Mouse (Mus musculus) natural killer cell, adult 2 months (primary cell): ENCODE measurements around the gene Wasf1.

Experiments used
- DNase-seq, 2 experiments: peaks; one replicate each; pipeline ENCODE4 v3.0.0; 2022; ENCODE audit warnings: low spot score in 2 of 2

Wasf1 gene

DNA sequence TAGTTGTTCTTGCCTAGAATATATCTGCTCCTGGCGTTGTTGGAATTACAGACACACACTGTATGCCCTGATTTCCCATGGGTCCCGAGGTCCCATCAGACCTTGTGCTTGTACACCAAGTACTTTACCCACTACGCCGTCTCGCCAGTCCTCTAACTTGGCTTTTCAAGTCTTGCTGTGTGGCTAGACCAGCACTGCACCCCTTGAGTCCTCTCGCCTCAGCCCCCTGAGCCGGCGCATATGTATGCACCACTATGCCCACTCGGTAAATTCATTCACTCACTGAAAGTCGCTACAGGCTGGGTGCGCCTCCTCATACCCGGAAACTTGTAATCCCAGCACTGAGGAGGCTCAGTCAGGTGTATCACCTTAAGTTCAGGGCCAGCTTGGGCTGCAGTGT, 12.5 kb downstream of the Wasf1 start:
- no peak for DNase-seq

DNA sequence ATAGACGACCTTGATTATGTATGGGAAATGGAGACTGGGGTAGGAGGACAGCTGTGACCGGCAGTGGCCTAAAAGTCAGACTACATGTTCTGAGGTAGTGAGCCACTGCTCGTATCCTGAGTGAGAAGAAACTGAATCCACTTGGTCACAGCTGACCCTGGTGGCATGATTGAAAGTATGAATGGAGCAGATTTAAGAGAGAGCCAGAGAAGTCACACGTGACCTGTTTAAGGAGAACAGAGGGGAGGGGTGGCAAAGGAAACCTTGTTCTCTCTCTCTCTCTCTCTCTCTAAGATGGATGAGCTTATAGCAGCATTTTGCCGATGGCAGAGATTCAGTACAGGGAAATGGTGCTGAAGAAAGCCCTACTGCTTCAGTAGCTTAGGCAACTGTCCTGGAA, 13.4 kb downstream of the Wasf1 start:
- DNase-seq = no peak

DNA sequence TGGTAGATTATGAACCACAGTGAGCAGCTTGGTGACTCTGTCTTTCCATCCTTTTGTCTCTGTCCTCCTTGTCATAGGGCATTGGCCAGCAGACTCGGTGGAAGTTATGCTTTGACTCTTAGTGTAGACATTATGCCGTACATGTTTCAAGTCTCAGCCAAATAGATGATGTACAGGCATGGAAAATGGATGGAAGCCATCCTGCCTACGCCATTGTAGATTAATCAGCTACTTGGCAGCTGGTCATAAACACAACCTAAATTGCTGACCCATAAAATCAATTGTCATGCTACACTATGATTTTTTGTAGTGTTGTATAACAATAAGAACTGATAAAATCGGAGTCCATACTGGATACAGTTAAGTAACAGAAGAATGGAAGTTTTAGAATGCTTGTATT, 18.5 kb downstream of the Wasf1 start:
- no peak for DNase-seq

DNA sequence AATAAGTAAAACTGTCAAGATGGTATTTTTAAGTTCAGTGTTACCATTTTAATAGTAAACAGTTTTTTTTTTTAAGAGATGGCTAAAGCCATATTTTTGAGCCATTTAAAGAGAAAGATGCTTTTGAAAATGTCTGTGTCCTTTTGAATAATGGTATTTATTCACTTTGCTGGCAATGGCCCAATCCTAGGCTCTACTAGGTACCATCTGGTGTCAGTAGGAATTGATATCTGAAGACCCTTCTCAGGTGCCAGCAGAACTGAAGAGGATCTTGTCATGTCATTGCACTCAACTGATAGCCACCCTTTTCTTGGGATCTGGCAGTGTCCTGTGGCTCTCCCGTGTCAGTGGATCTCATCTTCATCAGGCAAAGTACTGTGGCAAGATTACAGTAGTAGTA, 22.9 kb downstream of the Wasf1 start:
- DNase-seq = no peak

DNA sequence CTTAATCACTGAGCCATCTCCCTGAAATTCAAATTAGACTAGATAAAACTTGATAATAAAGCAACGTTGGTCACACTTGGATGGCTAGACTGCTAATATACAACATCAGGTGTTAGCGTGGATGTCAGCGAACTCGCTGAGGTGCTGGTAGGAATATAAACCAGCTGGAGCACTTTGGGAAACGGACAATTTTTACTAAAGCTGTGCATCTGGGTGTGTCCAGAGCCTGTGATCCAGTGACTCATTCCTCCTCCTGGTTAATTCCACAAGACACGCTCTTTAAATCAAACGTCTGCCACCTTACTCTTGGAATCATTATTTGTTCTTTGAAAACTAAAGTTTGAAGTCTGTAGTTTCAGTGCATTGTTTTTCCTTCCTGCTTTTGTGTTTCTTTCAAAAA, 23.5 kb downstream of the Wasf1 start:
- no peak for DNase-seq

DNA sequence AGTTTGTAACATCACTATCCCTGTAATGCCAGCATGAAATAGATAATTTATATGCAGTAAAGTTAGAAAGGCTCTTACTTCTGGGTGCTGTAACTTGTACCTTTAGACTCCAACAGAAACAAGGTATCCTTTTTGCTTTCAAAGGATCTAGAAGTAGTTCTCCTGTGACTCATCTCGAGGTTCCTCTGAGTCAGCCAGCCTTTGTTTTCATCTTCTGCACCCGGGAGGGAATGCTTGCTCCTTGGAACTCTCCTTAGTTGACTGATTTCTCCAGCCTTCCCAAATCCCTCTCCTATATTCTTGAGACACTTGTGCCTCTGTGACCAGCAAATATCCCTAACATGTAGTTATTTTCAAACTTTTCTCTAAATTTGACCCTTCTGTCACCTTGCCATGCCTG, 25.3 kb downstream of the Wasf1 start:
- no peak for DNase-seq

DNA sequence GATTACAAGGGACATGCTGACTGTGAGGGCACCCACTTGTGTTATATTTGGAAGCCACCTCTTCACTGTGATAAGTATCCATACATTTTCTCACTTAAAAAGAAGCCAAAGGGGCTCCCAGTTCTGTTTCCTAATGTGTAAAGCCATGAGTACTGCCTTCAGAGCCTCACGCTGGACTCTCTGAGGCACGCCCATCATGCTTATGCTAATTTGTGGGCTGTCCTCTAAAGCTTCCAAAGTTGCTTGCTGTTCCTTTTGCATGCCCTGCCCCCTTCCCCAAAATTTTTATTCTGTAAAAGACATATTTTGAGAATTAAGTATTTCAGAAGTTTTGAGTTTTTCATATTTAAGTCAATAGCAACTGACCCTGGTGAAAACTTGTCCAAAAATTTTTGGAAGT, 27.5 kb downstream of the Wasf1 start:
- no peak for DNase-seq

DNA sequence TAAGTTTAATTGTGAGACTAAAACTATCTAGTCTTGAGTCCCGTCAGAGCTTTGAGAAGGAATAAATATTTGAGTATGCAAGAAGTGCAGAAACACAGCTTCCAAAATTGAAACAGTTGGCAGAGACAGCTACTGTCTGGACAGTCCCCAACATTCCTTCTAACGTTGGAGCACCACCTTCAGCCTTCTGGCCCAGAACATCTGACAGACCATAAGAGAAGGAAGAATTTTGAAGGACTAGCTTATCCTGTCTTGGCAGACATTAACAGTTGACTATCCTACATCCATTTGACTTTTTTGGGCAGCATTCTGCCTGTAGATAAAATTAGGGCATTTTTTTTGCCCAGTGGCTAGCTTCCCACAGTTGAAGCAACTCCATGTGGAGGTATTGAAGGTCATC, 32.0 kb downstream of the Wasf1 start:
- no peak for DNase-seq

DNA sequence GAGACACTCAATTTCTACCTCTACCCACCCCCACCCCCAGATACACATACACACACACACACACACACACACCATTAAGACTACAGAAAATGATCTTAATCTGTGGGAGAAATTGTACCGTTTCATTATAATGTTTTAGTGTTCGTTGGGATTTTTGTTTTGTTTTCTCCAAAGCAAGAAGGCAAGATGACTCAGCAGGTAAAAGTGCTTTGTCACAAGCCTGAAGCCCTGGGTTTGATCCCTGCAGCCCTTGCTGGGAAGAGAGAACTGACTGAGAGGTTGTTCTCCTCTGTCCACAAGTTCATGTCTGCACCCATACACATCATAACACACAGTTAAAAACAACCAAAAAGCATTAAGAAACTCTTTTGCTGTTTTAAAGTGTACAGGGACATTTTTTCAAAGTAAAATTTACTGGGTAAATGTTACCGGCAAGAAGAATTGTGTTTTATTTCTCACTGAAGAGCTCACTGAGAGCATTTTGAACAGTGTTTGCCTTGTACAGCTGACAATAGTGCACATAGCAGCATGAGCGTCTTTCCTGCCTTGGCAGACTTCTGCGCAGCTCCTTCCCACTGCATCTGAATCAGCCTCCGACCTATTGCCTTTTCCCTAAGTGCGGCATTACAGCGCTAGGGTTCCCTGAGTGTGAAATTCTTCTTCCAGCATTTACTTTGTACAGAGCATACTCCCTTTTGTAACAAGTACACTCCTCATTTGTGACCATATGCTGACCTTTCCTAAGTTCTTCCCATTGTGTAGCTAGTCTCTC, 35.6 kb downstream of the Wasf1 start:
- DNase-seq = no peak

DNA sequence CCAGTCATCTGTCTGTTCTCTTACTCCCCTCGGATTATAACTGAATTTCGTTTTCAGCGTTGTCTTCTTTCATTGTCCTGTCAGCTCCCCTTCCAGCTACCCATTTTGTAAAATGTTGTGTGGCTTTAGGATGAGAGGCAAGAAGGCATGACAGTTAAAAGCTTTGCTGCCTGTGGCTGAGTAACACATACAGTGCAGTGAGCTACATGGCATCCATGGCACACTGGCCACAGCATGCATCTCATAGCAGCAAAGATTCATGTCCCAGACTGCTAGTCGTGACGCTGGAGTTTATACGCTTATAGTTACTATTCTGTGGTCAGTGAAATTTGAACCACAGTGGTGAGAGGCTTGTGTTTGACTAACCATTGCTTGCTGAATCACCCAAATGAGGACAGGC, 36.2 kb downstream of the Wasf1 start:
- DNase-seq = no peak

DNA sequence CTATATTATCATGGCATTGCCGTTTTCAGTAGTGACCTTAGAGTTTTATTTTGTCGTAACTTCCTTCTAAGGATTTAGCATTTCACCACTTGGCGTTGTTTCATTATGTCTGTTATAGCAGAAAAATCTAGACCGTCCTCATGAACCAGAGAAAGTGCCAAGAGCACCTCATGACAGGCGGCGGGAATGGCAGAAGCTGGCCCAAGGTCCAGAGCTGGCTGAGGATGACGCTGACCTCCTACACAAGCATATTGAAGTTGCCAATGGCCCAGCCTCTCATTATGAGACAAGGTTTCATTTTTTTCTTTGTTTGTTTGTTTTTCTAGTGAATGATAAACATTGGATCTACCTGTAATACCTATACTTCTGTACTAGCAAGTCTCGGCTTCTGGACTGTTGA, 49.7 kb downstream of the Wasf1 start:
- no peak for DNase-seq

DNA sequence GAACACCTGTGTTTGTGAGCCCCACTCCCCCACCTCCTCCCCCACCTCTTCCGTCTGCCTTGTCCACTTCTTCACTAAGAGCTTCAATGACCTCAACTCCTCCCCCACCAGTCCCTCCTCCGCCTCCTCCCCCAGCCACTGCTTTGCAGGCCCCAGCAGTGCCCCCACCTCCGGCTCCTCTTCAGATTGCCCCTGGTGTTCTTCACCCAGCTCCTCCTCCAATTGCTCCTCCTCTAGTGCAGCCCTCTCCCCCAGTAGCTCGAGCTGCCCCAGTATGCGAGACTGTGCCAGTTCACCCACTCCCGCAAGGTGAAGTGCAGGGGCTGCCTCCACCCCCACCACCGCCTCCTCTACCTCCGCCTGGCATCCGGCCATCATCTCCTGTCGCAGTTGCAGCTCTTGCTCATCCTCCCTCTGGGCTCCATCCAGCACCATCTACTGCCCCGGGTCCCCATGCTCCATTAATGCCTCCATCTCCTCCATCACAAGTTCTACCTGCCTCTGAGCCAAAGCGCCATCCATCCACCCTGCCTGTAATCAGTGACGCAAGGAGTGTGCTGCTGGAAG, 53.0 kb downstream of the Wasf1 start:
- DNase-seq = no peak

DNA sequence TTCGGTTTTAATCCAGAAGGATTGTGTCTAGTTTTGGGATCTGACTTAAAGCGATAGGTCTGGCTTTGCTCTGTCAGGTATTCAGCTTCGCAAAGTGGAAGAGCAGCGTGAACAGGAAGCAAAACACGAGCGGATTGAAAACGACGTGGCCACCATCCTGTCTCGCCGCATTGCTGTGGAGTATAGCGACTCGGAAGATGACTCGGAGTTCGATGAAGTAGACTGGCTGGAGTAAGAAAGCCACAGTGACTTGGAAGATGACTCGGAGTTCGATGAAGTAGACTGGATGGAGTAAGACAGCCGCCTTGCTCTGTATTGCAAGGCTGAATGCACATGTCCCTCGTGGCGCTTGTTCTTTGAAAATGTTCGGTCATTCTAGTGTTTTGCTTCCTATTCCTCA, 54.3 kb downstream of the Wasf1 start:
- DNase-seq = no peak

DNA sequence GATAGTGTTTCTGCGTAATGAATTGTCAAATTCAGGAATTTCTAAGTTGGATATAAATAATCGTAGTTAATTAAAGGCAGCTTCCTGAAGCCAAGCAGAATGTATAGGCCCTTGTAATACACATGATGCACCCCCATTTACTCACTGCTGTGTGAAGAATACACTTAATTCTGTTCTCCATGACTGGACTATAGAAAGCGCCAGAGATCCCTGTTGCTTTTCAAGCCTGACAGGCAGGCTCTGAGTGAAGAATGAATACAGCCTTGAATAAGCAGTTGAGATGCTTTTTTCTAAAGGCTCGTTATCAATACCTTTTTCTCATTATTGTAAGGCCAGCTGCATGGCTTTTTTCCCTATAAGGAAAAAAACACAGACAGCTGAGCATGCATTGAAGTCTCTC, 59.4 kb downstream of the Wasf1 start:
- DNase-seq = no peak

DNA sequence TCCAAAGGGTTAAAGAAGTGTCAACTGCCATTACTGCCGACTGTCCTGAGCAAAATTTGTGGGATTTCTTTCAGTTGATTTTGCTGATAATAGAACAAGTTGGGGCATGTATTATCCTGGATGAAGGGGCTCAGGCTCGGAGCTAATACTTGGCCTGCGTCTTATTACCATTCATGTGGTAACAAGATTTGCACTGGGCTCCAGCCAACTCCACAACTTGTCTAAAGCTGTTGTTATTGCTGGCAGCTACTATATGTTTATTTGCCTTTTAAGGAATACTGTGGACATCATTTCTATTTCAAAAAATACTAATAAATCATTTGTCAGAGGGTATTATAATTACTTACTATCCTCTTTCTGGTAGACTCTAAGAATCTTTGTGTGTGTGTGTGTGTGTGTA, 66.9 kb downstream of the Wasf1 start:
- DNase-seq = no peak

DNA sequence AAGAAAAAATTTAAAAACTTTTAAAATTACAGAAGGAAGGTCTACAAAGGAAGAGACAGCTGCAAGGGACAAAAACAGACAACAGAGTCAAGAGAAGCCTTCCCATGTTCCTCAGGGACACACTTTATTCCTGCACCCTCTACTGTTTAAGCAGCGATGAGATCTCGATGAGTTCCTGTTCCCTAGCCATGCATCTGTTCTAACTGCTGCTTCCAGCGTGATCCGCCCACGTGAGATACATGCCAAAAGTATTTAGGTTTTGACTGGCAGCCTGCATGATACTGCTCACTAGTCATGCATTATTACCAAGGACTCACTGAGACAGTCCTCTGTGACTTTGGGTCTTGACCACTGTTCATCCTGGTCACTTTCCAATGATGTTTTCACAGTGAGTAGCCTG, 72.9 kb downstream of the Wasf1 start:
- DNase-seq = no peak

DNA sequence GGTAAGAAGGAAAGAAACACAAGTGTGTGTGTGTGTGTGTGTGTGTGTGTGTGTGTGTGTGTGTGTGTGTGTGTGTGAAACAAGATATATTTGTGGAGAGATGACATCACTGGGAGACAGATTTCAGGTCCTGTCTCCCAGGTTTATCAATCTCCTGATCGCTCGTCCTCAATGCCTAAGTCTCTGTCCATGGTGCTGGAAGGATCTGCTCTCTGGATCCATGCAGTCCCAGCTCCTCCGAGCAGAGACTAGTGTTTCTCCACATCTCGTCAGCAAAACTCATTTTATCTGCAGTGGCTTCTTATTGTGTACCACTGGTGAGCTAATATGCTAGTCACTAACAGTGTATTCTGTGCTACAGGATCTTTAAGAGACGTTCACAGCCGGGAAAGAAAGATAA, 78.1 kb downstream of the Wasf1 start:
- no peak for DNase-seq

DNA sequence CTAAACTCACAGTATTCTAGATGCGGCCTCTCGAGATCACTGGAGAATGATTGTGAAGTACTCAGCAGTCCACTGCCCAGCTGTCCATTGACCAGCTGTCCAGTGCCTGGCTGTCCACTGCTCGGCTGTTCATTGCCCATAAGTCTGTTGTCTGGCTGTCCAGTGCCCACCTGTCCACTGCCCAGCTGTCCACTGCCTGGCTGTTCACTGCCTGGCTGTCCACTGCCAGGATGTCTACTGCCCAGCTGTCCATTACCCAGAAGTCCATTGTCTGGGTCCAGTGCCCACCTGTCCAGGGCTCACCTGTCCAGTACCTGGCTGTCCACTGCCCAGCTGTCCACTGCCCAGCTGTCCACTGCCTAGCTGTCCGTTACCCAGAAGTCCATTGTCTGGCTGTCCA, 78.7 kb downstream of the Wasf1 start:
- DNase-seq = no peak

DNA sequence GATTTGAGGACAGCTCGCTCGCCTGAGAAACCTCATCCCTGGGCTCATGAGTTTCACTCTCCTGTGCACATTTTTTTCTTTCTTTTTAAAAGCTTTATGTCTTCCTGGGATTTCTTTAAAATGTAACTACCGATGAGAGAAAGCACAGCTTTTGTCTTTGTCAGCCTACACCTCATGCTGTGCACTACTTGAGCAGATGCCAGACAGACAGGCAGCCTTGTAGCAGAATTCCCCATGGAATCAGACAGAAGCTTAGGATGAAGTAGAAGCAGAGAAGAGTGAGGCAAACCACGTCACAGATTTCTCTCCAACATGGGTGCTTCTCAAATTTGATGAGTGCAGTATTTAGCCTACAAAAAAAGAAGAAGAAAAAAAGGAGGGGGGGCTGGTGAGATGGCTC, 81.3 kb downstream of the Wasf1 start:
- no peak for DNase-seq

DNA sequence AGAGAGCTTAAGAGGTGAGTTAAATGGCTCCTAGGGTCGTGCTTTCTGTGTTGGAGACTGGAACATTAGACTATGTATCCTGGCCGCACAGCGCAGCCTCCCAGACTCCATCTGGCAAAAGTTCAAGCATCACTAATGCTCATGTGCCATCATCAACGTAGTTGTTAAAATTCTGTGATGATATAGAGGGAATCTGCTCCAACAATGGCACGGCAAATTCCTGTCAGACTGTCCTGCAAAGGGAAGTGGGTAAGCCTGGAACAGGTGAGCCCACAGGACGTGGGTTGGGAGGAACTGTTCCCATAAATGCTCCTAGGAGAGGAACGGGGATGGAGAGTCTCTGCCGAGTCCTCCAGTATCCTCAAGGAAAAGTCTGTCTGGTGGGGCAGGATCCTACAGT, 85.3 kb downstream of the Wasf1 start:
- no peak for DNase-seq

DNA sequence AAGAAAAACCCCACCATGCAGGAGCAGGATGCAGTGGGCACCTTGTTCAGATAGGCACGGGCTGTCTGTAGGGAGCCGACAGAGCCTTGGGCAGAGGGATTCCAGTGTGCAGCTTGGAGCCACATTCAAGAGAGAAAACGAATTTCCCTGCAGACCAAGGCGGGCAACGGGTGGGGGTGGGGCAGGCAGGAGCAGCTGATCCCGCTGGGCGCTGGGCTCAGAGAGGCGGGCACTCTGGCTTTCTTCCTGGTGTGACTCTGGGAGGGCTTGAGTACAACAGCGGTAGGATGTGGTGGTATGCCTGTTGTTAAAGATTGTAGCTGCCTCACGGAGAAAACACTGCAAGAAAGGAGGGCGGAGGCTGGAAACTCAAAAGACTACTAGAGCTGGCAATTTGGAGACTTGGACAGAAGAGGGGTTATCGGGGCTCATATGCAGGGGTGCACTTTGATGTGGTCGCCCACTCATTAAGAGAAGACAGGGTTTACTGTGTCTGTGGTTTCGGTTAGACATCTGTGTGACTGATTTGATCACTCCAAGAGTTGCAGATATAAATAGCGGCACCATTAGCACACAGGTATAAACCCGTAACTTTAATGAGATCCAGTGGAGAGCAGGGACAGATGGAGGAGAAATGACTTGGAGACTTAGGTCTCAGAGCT, 86.2 kb downstream of the Wasf1 start:
- no peak for DNase-seq

DNA sequence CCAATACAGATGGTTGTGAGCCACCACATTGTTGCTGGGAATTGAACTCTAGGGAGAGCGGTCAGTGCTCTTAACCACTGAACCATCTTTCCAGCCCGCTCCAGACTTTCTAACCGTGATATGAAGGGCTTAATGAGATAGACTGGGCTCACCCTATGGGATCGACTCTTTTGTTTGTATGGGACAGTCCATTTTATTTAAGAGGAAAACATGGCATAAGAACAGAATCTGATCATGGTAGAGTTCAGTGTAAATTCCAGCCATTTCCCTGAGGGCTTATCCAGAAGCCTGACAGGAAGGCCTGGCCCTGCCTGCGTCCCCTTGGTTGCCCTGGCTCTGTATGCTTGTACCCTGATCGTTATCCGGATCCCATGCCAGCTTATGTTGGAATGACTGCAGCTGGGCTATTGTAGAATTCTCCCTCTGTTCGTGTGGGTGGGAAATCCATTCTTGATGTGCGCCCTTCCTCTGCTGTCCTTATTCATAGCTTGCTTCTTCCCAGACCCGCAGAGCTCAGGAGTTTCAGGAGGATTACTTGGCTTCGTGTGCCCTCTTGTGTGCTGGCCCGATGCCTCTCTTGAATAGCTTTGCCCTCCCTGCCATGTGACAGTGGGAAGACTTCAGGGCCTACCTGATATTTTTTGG, 87.4 kb downstream of the Wasf1 start:
- DNase-seq = no peak

DNA sequence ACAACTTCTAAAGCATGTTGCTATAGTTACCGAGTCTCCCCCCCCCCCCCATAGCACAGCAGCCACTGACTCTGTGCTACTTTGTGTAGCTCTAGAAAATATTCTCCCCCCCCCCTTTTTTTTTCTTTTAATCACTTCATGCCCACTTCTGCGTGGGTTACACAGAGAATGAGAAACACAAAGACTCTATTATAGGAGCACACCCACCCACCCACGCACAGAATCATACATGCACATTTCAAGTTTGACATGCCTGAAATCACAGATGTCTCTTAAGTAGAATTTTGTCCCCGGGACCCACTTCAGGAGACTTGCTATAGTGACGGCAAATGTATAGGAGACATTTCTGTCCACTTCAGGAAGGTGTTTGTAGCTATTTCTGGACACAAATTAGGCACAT, 88.0 kb downstream of the Wasf1 start:
- no peak for DNase-seq
